Mouse (Mus musculus) liver, embryonic 16.5 days (tissue): ENCODE measurements at regions not wholly inside any gene's neighbourhood (a gene's known extent, or its start where the extent isn't known, plus 50 kb on each side); places are given as distances from the start of the nearest gene placed in this dataset.

Source experiments
- ATAC-seq: fragments of 200-750 bp; cut with Nextera tagmentation; 2 replicates; pipeline ENCODE4 v1.8.0; 2017; ENCODE audit warnings: low read depth, mild to moderate bottlenecking, moderate number of reproducible peaks, moderate library complexity
- H3K27ac ChIP-seq: fragments of 300-500 bp; sonication (generic); 2 replicates; pipeline ENCODE4 v1.5.1; 2014; ENCODE audit warnings: mild to moderate bottlenecking, low read length
- H3K27me3 ChIP-seq: fragments of 300-500 bp; sonication (generic); 2 replicates; pipeline ENCODE4 v1.6.1; 2014; ENCODE audit warnings: low read depth, low read length, mixed read lengths; ENCODE audit not compliant: control insufficient read depth, insufficient read depth
- H3K36me3 ChIP-seq: fragments of 300-500 bp; sonication (generic); 2 replicates; pipeline ENCODE4 v1.6.1; 2014; ENCODE audit warnings: mild to moderate bottlenecking; ENCODE audit not compliant: control insufficient read depth, insufficient read depth
- H3K4me1 ChIP-seq: fragments of 300-500 bp; sonication (generic); 2 replicates; pipeline ENCODE4 v1.6.1; 2014; ENCODE audit warnings: low read depth, low read length, mixed read lengths; ENCODE audit not compliant: control insufficient read depth
- H3K4me2 ChIP-seq: fragments of 300-500 bp; sonication (generic); 2 replicates; pipeline ENCODE4 v1.6.1; 2014; ENCODE audit warnings: low read depth, low read length, mixed read lengths
- H3K4me3 ChIP-seq: fragments of 300-500 bp; sonication (generic); 2 replicates; pipeline ENCODE4 v1.5.1; 2014; ENCODE audit warnings: low read depth, mild to moderate bottlenecking, low read length
- H3K9ac ChIP-seq: fragments of 300-500 bp; sonication (generic); 2 replicates; pipeline ENCODE4 v1.6.1; 2014; ENCODE audit warnings: low read depth, low read length
- H3K9me3 ChIP-seq: fragments of 300-500 bp; sonication (generic); replicated peaks from 2 replicates; pipeline ENCODE4 v1.6.1; 2016; ENCODE audit warnings: low read length; ENCODE audit not compliant: control insufficient read depth
- WGBS: fragments of 180-500 bp; shearing (Covaris S2); extraction: QIAGEN DNeasy Blood & Tissue Kit; methylation state at CpG from one replicate; pipeline ENCODE4 v1.1.7; 2014; ENCODE audit not compliant: insufficient replicate concordance; 5-methylcytosine and 5-hydroxymethylcytosine counted together

DNA sequence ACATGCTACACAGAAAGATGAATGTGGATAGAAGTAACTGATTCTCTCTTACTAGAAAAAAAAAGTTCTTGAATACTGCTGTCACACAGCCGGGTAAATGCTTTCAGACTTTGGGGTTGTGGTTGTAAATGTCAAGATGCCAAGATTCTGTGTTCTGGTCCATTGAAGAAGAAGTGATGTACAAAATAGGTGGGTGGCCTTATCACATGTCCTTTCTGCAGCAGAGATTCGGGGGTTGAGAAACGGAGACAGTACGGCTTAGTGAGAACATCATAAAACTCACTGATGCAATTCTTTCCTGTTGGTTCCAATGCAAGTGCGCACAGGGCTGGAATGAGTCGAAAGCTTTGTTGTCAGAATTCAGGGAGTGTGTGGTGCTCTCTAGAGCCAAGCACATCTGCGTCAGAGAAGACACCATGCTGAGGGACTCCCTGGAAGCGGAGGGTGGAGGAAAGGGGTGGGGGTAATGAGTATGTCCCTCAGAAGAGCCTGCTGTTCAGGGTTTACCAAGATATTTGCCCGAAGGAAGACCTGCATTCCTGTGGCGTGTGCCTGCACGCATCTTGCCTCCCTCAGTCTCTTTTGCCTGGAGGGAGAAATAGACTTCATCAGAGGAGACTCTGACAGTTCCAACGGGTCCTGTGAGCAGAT, 160.1 kb downstream of the Kcna5 start:
- no peak overlapping the region for H3K4me3 ChIP-seq
- H3K27me3 ChIP-seq: no peaks in the 10 kb centered on the region
- H3K36me3 ChIP-seq: no peaks in the 10 kb centered on the region
- no peak overlapping the region for H3K4me2 ChIP-seq
- ATAC-seq: no peak
- H3K27ac ChIP-seq: no peak overlapping the region
- no peak overlapping the region for H3K9ac ChIP-seq
- H3K4me1 ChIP-seq: no peaks in the 10 kb centered on the region
- 51% methylated on average over 12 of the region's 12 CpGs for WGBS
- H3K9me3 ChIP-seq: no peaks in the 10 kb centered on the region

- Histone ChIP-seq H3K4me1 (no peaks in the 10 kb centered on the region), H3K27me3 (no peaks in the 10 kb centered on the region), H3K36me3 (no peaks in the 10 kb centered on the region), H3K4me2 (no peak overlapping the region), H3K27ac (no peak overlapping the region), H3K4me3 (no peak overlapping the region), H3K9me3 (no peaks in the 10 kb centered on the region), H3K9ac (no peak overlapping the region)
- 32% methylated on average over 5 of the region's 5 CpGs for WGBS
- no peak for ATAC-seq
These were observed 163.2 kb downstream of the Kcna5 start for GRCm38 (mm10) chr6:126371971-126372370.

DNA sequence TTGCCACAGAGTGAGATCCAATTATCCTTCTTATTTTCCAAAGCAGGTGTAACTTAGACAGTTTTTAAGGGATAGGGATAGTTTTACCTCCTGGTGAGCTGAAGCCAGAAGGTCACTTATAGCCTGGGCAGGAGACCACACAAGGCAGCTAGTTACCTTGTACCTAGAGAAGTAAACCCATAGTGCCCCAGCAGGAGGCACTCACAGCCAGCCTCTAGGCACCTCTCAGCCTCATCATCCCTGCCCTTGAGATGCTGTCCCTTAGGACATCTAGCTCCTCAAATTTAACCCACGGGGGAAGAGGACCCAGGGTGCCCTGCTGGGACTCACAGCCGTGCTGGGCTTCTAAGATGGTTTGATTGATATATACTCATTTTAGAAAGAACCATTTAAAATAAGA, 163.7 kb downstream of the Kcna5 start:
- 50% methylated on average over 2 of the region's 2 CpGs for WGBS
- no peaks in the 10 kb centered on the region for H3K36me3 ChIP-seq
- H3K4me3 ChIP-seq: no peak overlapping the region
- H3K27me3 ChIP-seq: no peaks in the 10 kb centered on the region
- H3K9me3 ChIP-seq: no peaks in the 10 kb centered on the region
- no peak overlapping the region for H3K9ac ChIP-seq
- no peak overlapping the region for H3K27ac ChIP-seq
- no peak for ATAC-seq
- H3K4me1 ChIP-seq: no peaks in the 10 kb centered on the region
- H3K4me2 ChIP-seq: no peak overlapping the region

GRCm38 (mm10) chr6:126365495-126365894, 169.7 kb downstream of the Kcna5 start:
- 61% methylated on average over 8 of the region's 8 CpGs for WGBS
- ATAC-seq: no peak
- Histone ChIP-seq H3K27me3 (no peaks in the 10 kb centered on the region), H3K36me3 (no peaks in the 10 kb centered on the region), H3K9ac (no peak overlapping the region), H3K4me1 (no peaks in the 10 kb centered on the region), H3K27ac (no peak overlapping the region), H3K4me2 (no peak overlapping the region), H3K9me3 (no peaks in the 10 kb centered on the region), H3K4me3 (no peak overlapping the region)

GRCm38 (mm10) chr6:126362331-126362730, 172.9 kb downstream of the Kcna5 start:
- no peaks in the 10 kb centered on the region for H3K4me1 ChIP-seq
- ATAC-seq: no peak
- H3K27ac ChIP-seq: no peak overlapping the region
- H3K9ac ChIP-seq: no peak overlapping the region
- H3K36me3 ChIP-seq: no peaks in the 10 kb centered on the region
- 47% methylated on average over 3 of the region's 3 CpGs for WGBS
- no peak overlapping the region for H3K4me2 ChIP-seq
- H3K27me3 ChIP-seq: no peaks in the 10 kb centered on the region
- no peak overlapping the region for H3K4me3 ChIP-seq
- no peaks in the 10 kb centered on the region for H3K9me3 ChIP-seq

DNA sequence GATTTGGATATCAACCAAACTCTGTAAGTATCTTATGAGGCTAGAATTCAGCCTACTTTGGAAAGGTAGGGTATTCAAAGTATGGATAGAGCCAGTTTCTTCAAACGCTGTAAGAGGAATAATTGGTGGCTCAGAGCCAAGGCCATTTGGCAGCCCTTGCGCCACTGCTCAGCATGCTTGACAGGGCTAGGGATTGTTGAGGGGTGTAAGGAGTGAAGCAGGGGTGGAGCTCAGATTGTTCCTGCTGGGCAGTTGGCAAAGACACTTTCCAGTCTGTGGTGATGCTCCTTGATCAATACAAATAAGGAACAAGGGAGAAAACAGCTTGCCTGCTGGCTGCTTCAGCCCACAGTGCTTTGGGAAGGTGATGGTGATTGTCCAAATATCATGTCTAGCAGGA, 181.9 kb downstream of the Kcna5 start:
- ATAC-seq: no peak
- H3K4me3 ChIP-seq: no peak overlapping the region
- H3K9ac ChIP-seq: no peak overlapping the region
- no peak overlapping the region for H3K4me2 ChIP-seq
- H3K36me3 ChIP-seq: no peaks in the 10 kb centered on the region
- no peaks in the 10 kb centered on the region for H3K27me3 ChIP-seq
- no peaks in the 10 kb centered on the region for H3K4me1 ChIP-seq
- H3K27ac ChIP-seq: no peak overlapping the region
- H3K9me3 ChIP-seq: no peaks in the 10 kb centered on the region
- 43% methylated on average over 2 of the region's 2 CpGs for WGBS

DNA sequence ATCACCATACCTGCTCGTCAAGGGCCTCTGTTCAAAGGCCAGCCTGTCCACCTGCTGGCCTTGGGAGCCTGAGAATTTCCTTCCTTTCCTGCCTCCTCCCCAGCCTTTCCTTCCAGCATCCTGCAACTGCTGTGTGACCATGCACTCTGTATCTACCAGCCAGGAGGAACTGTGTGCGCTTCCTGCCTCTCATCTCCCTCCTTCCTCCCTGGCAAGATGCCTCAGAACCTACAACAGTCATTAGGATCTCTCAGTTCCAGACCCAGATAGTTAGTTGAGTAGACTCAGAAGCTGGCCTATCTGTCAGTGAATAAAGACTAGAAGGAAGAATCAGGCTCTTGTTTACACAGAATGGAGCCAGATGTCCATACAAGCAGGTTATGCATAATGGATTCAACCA, 183.8 kb upstream of the Ntf3 start:
- 46% methylated on average over 2 of the region's 2 CpGs for WGBS
- H3K4me2 ChIP-seq: no peak overlapping the region
- no peaks in the 10 kb centered on the region for H3K36me3 ChIP-seq
- H3K9me3 ChIP-seq: no peaks in the 10 kb centered on the region
- no peak overlapping the region for H3K9ac ChIP-seq
- no peak overlapping the region for H3K4me3 ChIP-seq
- H3K27me3 ChIP-seq: no peaks in the 10 kb centered on the region
- no peak for ATAC-seq
- no peak overlapping the region for H3K27ac ChIP-seq
- H3K4me1 ChIP-seq: no peaks in the 10 kb centered on the region

GRCm38 (mm10) chr6:126349905-126350304, 183.2 kb upstream of the Ntf3 start:
- Histone ChIP-seq H3K4me3 (no peak overlapping the region), H3K4me1 (no peaks in the 10 kb centered on the region), H3K36me3 (no peaks in the 10 kb centered on the region), H3K4me2 (no peak overlapping the region), H3K27me3 (no peaks in the 10 kb centered on the region), H3K27ac (no peak overlapping the region), H3K9ac (no peak overlapping the region), H3K9me3 (no peaks in the 10 kb centered on the region)
- 49% methylated on average over 2 of the region's 2 CpGs for WGBS
- no peak for ATAC-seq

- Histone ChIP-seq H3K4me2 (no peak overlapping the region), H3K9me3 (no peaks in the 10 kb centered on the region), H3K36me3 (no peaks in the 10 kb centered on the region), H3K27ac (no peak overlapping the region), H3K4me1 (no peaks in the 10 kb centered on the region), H3K9ac (no peak overlapping the region), H3K27me3 (no peaks in the 10 kb centered on the region), H3K4me3 (no peak overlapping the region)
- no peak for ATAC-seq
- 21% methylated on average over 5 of the region's 5 CpGs for WGBS
These were observed 178.5 kb upstream of the Ntf3 start for GRCm38 (mm10) chr6:126345221-126345620.
